Mouse (Mus musculus) adrenal gland, adult 8-10 months (tissue): ENCODE data around the gene Pdzd2. TPM values are rescaled to one million over a fixed set of nuclear protein-coding genes. Genes with fewer than 3 reads are reported as not detected.

Experiments used
- DNase-seq: peaks from one replicate; pipeline ENCODE4 v3.0.0; 2022
- total RNA-seq, 4 experiments: library from RNA; stranded (reverse); gene quantifications; 2 replicates each; pipeline ENCODE4 v1.2.4; 2022

The Pdzd2 gene
- 10 to 100 TPM; 14.8 to 29.7 (median 21.7) TPM for total RNA-seq

DNA sequence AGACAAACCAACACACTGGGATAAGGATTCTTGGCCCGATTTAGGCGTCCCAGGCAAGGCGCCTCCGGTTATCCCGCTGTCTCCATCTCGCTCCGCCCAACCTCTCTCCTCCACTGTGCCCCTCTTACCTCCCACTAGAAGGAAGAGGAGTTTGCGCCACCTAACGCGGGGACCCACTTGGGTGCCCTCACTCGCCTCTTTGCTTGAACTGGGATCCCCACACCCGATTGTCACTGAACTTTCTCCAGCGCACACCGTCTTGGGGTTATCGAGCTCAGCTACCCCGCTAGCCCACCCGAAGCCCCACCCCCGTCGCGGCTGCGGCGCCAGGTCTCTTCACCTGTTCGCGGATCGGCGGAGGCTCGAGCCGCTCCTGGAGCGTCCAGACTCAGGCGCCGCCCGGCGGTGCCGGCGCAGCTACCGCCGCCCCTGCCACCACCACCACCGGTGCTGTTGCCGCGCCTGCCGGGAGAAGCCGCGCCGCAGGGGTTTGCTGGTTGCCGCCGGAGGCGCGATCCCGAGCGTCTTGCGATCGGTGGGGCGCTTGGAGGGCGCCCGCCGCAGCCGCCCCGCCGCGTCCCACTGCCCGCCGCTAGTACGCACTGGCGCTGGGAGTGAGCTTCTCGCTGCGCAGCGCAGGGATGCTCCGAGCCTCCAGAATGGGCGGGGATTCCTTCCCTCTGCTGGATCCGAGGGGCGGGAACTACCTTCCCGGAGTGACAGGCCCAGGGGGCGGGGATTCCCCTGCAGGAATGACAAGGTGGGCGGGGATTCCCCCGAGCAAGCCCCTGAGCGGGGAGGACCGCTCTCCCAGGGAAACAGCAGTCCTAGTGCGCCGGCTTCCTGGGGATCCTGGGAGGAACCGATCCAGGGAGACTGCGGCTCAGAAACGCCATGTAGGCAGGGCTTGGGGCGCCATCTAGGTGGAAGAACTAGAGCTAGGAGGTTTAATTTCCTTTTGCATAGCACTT lies at the start of gene Pdzd2:
Pdzd2 (minus strand) TSS at position 648 of the 971 bp plus-strand sequence.
- DNase-seq = peak; percentile 93

DNA sequence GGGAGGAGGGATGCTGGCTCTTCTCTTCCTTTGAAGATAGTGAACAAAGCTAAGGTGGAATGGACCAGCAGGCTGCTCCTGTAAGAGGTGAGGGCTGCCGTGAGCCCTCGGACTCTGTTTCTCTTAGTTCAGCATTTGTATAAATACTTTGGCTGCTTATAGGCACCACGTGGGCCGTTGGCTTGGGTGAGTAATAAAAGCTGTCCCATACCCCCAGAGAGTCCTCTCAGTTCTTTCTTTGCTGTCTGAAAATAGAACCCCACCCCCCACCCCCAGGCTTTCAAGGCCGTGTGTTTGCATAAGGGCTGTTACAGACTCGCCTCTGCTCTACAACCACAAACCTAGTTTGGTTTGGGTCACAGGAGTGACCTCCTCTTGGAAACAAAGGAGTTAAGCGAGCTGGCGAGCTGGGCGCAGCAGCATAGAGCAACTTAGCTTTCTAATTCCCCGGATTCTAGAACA lies 49.7 kb upstream of the Pdzd2 start:
- DNase-seq = no peak

DNA sequence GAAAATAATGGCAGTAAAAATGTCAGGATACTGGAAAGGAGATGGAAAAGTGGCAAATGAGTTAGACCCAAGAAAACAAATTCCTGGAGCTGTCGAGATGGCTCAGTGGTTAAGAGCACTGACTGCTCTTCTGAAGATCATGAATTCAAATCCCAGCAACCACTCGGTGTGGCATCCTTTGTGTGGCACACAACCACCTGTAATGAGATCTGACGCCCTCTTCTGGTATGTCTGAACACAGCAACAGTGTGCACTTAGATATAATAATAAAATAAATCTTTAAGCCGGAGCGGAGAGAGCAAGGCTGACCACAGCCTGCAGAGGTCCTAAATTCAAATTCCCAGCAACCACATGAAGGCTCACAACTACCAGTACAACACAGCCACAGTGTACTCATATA lies 48.8 kb upstream of the Pdzd2 start:
- no peak for DNase-seq

DNA sequence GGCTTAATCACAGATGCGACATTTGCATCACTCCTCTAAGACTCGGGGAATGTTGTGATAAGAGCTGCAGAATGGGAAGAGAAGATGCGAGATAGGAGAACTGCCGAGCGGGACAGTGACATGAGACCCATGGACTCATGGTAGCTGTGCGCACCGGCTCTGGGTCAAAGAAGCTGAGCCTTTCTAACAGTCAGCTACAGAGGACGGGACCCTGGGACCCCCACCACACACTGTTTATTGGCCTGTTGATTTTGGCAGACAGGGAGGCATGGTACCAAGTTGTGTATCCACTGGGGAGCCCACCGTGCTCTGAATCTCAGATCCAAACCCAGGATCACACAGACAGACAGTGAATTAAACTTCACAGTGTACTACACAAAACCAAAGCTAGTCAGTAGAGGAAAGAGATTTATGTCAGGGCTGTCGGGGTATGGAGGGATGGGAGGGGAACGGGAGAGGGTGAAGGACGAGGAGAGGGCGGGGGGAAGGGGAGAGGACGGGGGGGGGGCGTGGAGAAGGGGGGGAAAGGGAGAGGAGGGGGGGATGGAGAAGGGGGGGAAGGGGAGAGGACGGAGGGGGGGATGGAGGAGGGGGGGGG lies 42.1 kb upstream of the Pdzd2 start:
- no peak for DNase-seq

DNA sequence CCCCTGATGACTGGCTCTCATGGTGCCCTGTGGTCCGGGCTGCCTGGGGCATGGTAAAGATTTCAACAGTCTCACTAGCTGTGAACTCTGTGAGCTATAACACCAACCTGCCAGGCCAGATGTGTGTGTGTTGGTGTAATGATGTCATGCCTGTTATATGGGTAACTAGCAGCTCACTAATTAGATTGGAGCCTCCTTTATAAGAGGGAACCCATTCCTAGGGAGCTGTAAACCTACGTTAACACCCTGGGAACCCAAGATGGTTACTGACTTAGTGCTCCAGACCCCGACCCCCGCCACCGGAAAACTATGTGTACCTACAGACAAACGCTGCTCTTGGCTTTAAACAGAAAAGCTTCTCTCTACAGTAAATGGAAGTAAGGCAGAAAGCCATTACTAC lies 41.6 kb upstream of the Pdzd2 start:
- DNase-seq = no peak

DNA sequence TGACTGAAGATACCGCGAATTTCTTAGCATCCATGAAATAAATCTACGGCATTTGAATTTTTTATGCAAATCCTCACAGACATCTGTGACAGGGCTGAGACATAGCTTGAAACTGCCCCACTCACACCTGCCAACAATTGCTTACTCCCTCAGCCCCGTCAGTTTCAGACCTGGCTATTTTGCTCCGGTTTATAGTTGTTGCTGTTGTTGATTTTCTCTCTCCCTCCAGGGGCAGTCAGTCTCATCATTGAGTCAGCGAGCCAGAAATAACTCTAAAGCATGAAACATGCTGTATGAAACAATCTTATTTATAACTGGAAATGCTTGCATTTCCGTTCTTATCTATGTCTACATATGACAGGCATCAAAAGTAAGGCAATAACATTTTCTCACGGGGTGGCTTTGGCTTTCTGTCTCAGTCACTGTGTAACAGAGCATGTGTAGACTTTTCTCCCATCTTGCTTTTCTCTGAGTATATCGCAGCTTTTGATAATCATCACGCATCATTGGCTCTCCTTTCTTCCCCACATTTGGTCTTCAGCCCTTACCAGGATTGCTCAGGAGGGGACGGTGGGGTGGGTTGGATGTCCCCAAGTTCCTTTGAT lies 34.5 kb upstream of the Pdzd2 start:
- DNase-seq = no peak

DNA sequence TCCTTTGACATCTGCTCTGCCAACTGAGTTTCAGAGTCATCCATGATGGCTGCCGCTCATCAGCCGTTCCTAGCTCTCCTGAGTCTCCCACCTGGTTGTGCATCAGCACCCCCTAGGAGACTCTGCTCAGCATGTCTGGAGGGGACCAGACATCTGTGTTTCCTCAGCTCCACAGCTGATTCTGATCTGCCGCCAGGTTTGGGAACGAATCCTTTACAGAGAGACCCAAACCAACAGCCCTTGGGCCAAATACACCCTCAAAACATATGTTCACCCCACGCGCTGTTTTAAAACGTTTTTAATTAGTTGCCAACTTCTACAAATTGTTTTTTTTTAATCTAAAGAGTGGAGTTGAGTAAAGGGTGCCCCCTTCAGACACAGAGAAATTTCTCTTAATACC lies 31.2 kb upstream of the Pdzd2 start:
- no peak for DNase-seq

DNA sequence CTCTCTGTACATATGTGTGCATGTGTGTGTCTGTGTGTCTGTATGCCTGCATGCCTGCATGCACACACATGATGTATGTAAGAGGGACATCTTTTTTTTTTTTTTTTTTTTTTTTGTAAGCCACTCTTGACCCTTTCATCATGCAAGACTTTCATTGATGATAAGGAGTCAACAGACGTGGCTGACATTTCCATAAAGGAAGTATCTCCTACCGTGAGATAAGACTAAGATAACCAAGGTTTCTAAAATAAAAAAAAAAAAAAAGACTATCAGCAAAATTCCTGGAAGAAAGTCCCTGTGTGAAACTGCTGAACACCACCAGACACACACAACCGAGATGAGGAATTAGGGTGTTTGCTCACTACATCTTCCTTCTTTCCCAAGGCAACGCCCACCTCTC lies 27.1 kb upstream of the Pdzd2 start:
- DNase-seq = no peak

DNA sequence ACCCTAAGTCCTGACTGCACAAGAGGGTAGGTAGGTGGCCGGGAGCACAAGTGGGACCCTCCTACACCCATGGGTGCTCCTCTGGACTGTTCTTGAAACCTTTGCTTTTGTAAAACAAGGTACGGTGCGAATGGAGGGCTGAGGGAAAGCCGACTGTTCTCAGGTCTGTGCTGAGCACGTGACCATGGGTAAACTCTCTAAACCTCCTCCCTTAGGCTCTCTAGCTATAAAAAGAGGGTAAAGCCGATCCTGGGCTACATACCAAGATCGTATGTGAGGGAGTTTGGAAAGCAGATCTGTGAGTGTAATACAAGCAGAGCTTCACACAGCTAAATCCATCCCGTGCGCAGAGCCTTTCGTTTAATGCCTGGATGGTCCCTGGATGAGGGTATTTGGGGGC lies 23.4 kb upstream of the Pdzd2 start:
- DNase-seq = no peak

DNA sequence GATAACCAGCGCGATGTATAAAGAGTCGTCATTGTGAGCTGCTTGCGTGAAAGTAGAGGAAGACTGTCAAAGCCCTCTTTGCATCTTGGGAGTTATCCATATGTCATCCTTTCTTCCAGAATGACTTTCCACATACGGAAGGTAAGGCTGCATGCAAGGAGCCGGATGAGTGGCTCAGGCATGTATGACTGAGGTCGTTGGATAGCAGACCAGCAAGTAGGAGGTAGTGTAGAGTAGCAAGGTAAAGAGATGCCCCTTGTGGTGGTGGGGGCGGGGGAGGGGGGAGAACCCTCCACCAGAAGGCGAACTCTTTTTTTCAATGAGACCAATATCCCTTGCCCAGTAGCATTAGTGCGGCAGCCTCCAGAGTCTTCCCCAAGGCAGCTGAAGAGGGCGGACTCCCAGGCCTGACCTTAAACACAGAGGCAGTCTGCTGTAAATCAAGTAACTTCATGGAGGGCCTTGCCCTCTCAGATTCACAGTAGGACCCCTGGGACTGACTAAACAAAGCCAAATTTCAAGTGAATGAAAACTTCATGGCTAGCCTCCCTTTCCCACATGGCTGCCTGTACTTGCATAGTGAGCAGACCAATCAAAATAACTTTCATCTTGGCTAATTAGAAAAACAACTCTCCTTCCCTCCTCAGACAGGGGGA lies 22.7 kb upstream of the Pdzd2 start:
- DNase-seq = no peak

DNA sequence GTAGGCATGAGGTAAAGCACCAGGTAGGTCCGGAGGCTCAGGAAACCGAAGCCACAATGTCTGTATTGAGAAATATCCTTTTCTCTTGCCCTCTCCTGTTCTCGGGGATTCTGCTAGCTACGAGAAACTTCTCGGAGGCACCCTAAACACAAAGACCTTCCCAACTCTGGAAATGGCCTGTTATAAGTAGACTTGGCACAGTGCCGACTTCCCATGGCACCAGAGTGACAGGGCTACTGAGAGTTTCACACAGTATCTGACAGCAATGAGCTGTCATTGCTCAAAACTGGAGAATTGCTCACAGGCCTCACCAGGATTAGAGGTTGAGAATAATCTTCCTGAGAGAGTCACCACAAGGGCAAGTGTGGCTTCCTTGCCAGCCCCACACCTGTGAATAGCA lies 21.0 kb upstream of the Pdzd2 start:
- no peak for DNase-seq

DNA sequence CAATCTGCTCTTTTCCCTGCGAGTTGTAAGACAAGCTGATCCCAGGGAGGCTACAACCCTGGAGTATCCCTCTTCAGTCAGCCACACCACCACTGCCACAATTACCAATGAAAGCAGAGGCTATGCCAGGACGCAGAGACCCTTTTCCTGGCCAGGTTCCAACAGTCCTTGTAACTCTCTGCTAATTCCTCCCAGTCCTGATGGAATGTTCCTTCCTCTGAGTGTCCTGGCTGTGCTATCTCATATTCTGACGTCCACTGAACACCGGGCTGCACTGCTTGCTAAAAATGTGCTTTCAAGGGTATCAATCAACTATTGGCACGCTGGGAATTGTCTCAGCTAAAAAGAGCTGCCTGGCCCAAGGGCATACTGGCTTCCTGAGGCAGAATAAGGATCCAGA lies 18.7 kb upstream of the Pdzd2 start:
- DNase-seq = no peak

DNA sequence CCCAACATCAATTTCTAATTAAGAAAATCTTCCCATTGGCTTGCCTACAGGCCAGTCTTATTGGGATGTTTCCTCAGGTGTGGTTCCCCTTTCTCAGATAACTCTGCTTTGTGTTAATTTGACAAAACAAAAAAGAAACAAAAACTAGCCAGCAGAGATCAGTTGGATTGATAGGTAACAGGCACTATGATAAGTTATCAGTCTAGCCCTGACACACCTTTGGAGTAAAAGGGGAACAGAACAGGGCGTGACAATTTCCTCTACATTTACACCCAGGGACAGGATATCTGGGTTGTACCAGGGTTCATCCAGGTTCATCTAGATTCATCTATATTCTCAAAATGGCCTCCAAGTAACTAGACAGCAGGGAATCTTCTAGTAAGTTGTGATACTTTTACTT lies 18.0 kb upstream of the Pdzd2 start:
- no peak for DNase-seq

DNA sequence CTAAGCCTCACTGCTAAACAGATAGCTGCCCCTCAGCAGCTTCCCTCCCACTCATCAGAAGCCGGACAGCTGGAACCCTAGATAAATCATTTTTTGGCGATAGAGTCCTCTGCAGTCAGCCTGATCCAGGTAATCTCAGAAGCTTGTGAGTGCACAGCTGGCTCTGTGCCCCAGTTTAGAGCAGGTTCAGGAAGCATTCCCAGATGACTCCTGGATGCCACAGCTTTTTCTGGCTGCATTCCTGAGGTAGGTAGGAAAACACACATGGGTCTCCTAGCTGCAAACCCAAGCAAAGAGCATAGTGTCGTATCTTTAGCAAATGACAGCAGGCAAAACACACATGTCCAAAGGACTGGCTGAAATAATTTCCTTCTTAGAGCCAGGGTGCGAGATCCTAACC lies 13.5 kb upstream of the Pdzd2 start:
- DNase-seq = no peak

DNA sequence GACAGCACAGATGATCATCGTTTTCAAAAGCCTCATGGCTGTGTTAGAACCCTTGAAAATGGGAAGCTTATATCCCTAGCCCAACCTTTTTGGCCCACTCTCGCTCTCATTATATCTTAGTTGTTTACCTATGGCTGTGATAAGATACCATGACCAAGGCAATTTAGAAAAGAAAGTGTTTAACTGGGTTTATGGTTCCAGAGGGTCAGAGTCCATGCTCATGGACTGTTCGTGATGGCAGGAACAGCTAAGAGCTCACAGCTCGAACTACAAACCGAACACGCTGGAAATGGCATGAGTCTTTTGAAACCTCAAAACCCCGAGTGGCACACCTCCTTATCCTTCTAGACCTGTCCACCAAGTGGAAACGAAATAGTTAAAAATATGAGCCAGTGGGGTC lies 11.2 kb upstream of the Pdzd2 start:
- DNase-seq = no peak

DNA sequence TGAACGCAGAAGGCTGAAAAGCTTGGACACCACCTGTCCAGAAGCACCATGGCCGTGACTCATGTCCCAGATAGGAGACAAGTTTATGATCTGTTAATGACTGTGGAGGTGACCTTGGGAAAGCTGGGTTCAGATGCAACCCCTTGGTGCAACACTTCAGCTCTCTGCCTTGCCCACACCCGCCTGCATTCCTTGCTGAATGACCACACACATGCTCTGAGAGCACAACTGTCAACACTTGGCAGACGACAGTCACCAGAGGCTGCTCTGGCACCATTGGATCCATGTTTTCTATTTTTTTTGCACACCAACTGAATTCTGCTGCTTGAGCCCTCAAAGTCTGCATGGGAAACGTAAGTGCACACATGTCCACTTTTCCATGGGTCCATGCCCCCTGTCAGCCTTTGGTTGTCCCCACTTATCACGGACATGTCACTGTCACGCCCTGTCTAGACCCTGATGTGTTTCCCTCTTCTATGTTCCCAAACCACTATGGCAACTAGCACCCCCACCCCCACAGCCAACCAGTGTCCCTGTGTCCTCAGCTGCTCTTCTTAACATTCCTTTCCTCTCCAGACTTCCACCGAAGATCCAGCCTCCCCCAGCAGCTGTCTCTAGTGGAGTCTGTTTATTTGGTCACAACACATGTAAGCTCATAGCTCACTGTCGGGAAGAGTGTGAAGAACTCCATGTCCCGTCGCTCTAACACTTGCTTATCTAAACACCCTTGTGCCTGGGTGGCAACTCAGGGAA lies 10.0 kb upstream of the Pdzd2 start:
- no peak for DNase-seq

DNA sequence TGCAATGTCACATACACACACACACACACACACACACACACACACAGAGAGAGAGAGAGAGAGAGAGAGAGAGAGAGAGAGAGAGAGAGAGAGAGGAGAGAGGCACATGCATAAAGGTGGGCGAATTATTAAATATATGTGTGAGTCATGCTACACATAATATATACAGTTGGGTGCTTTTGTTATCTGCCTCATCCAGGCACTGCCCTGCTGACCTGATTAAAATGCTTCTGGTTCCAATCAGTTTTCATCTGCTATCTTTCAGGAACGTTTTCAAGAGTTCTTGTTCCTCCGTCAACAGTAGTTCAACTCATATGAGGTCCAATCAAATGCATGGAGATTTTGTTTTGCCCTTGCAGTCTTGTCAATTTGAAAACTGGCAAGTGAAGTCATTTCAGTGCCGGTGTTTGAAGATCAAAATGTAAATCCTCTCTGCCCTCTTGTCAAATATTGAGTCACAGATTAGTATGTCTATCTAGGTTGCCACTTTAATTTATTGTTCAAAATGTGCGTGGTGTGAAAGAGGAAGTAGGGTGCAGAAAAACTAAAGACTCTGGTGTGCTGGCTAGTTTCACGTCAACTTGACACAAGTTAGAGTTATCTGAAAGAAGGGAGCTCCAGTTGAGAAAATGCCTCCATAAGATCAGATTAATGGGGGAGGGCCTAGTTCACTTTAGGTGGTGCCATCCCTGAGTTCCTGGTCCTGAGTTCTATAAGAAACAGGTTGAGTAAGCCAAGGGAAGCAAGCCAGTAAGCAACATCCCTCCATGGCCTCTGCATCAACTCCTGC lies 2.6 kb upstream of the Pdzd2 start:
- DNase-seq = no peak

DNA sequence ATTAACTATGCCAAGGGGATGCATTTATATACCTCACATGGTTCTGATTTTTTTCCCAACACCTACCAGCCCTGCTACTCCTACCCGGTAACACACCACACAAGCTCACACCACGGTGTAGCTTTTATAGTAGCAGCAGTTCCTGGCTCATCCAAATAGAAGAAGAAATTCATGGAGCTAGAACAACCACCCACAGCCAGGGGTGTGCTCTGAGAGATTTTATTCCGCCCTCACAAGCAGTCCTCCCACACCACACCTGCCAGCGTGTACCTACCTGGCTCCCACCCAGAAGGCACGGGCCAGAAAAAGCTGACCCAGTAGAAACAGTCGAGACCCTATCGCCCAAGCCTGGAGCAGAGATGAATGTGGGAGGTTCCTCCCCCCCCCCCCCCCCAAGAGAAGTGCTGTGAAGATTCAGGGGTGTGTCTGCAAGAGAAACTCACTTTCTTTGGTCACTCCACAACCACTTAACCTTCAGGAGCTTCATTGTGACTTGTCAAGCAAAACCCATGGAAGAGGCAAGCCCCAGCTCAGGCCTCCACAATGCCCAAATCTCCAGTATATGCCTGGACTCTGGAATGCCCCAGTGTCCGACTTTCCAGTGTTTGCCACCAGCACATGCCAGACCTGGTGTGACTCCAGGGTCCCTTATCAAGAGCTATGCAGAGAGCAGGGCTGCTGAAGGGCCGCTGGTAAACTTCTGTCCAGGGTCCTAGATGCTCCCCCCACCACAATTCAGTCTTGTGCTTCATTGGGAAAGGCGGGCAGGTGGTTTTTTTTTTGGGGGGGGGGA lies 1.2 kb downstream of the Pdzd2 start:
- DNase-seq = no peak

DNA sequence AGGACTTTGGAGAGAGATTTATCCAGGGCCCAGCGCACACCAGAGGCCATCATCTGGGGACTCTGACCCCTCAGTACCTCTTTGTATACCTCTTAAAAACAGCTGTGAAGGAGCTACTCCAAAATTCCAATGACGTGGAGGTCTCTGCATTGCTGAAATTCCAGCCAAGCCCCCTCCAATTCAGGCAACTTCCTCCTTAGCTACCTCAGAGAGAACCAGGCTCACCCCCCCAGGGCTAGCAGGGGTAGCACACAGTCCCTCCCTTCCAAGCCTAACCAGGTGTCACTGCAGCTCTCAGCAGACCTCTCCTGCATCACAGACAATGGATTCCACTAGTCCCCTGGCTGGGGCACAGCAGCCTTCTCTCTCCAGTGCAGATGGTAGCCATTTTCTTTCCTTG lies 4.5 kb downstream of the Pdzd2 start:
- no peak for DNase-seq

DNA sequence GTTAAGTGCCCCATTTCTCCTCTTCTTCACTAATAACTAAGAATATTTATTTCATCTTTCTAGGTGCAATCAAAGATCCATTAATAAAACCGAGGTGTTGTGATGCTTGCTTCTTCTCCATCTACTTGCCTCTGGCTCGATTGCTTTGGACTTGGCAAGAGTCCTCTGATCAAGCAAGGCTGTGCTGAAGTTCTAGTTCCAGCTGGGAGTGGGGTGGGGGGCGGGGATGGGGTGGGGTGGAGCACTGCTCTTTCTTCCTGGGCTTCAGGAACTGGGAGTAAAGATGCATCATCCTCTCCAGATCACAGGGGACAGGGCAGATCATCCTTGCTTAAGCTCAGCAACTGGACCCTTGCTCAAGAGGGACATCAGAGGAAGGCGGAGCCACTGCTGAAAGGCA lies 5.5 kb downstream of the Pdzd2 start:
- DNase-seq = no peak

DNA sequence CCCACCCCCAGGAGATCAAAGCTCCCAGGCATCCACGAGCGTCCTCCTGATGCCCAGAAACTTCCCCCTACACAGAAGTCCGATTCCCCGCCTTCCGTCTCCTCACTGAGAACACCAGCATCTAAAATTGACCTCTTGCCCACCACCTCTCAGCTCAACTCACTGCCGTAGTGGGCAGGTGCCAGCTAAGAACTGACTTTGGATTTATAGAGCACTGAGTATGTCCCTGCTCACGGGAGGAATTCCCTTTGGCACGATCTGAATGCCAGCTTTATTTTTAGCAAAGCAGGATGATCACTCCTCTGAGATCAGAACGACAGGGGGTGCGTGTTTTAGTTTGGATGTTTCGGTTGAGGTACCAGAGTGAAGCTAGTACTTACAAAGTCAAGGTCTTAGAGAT lies 7.1 kb downstream of the Pdzd2 start:
- no peak for DNase-seq
